Mouse (Mus musculus): ENCODE data around the gene Lrrfip2. TPM values are rescaled to one million over a fixed set of nuclear protein-coding genes. Genes with fewer than 3 reads are reported as not detected.

Lrrfip2 gene
- total RNA-seq, 2 experiments from 2014 or later = 35.5 to 38.7 TPM

DNA sequence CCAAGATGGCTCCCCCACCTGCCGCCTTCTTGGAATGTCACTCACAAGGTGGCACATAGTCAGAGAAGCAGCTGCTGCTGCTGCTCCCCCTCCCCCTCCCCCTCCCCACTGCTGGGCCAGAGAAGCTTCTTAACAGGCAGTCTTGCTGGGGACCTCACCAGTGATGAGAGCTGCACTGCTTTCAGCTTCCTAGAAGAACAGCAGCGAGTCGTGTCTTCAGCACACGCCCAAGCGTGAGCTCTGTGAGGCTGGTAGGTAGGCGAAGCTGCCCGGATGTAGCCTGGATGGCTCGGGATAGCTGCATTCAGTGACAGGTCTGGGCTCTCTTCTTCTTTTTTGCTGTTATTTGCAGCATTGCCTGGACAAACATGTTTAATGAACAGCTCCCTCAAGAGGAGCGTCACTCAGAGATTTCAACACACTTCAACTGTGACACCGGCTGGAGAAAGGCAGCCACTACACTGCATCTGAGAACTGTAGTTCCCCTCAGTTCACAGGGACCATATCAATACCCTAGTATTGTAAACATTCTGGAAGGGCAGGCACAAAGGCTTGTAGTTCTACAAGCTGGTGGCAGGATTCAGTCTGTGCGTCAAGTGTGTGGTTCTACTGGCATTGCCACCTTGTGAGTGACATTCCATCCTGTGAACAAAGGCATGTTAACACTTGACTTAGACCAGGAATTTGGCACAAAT lies 38.5 kb downstream of the Lrrfip2 start:
- no peak for DNase-seq (ENCODE audit: low spot score in 2 of 2)

DNA sequence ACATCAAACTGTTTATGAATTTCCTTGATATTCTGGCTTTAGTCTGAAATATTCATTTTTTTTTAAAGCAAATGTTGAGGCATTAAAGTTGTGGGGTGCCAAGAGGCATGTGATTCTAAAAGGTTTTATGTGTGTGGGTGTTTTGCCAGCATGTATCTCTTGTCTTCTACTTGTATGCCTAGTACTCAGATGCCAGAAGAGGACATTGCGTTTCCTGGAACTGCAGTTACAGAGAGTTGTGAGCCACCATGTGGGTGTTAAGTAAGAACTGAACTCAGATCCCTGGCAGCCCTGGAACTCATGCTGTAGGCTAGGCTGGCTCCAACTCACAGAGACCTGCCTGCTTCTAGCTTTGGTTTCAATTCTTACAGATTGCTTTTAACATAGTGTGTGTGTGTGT lies 42.2 kb downstream of the Lrrfip2 start:
- DNase-seq (ENCODE audit: low spot score in 2 of 2) = peak; percentile 36 to 85

DNA sequence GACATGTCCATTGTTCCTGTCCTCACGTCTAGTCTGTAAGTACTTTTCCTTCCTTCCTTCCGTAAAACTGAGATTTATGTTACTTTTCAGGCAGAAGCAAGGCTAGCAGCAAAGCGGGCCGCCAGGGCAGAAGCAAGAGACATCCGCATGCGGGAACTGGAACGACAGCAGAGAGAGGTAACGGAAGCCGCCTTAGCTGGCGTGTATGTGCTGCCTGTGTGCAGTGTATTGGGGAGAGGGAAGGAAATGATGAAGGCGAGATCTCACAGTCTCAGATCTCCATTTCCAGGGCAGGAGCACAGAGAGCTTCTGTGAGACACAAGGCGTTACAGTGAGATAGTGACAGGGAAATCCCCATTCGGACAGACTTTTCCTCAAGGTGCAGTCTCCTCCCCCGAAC lies 43.8 kb downstream of the Lrrfip2 start:
- DNase-seq (ENCODE audit: low spot score in 2 of 2) = no peak

DNA sequence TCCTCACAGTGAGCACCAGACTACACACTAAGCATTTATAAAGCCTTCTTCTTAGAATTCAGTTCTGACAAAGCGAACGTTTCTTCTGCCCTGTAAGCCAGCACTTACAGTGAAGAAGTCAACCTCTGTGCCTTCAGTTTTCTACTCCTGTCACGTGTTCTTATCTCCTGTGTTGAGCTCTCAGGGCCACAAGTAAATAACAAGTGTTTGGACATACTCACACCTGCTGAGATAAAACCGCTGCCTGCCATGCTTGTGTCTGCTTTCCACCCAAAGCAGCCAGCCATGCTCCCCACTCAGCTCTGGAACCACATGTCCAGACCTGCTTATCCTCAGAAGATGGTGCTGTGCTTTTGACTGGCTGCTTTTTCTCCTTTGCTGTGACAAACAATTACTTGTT lies 49.2 kb downstream of the Lrrfip2 start:
- DNase-seq (ENCODE audit: low spot score in 2 of 2) = no peak

DNA sequence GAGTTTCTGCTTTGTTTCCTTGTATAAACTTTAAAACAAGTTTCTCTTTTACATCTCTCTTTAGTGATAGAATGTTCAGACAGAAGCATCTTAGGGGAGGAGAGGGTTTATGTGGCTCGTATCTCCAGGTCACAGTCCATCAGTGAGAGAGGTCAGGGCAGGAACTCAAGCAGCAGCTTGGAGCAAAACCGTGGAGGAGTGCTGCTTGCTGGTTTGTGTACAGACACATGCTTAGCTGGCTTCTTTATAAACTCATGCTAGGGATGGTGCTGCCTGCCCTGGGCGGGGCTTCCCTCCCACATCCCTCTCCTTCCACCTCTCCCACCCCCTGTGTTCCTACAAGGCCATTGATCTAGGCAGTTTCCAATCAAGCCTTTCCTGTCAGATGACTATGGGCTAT lies 53.0 kb downstream of the Lrrfip2 start:
- no peak for DNase-seq (ENCODE audit: low spot score in 2 of 2)

DNA sequence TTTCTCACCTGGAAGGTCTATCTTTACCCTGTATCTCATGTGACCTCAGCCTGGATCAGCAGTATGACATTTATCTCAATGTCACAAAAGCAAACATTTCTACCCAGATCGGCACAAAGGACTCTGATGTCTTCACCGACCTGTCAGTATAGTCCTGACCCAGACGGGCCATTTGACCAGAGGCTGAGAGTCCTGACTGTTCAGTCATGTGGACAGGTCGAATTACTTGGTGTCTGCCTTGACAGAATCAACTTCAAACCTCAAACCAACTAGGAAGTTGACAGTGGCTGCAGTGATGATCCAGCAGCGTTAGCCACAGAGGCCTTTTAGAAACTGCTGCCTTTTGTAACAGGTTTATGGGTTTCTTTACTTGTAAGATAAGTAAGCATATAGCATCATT lies 56.7 kb downstream of the Lrrfip2 start:
- DNase-seq (ENCODE audit: low spot score in 2 of 2) = no peak

DNA sequence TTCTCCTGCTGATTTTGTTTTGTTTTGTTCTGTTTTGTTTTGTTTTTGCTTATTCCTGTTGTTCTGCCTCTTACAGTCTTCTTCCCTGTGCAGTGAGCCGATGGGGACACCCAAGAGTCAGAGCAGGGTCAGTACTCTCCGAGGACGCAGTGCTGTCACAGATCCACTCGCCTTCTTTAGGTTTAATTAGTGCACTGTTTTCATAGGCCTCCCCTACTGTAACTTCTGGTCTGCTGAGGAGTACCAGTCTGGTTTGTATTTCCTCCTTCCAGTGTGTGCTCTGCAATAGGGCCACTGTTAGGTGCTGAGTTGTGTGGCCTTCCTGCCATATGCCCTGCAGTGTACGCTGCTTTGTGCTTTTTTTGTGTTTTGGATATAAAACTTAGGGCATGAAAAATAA lies 61.6 kb downstream of the Lrrfip2 start:
- no peak for DNase-seq (ENCODE audit: low spot score in 2 of 2)

DNA sequence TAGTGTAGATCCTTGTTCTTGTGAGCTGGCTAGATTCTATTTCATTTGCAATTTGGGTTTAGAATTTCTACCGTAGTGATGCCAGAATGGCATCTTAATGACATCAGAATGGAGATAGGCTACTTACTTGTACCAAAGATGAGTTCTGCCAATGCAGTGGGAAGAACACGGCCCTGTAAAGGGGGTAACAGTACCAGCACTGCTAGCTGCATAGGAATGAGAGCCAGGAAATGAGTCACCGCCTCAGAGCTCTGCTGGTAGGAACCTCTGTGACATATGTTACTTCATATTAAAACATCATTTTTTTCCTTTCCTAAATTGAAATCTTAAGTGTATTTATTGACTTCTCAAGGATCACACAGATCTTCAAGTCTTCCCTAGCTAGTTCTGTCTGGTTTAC lies 64.8 kb downstream of the Lrrfip2 start:
- DNase-seq (ENCODE audit: low spot score in 2 of 2) = peak; percentile 40 to 52

DNA sequence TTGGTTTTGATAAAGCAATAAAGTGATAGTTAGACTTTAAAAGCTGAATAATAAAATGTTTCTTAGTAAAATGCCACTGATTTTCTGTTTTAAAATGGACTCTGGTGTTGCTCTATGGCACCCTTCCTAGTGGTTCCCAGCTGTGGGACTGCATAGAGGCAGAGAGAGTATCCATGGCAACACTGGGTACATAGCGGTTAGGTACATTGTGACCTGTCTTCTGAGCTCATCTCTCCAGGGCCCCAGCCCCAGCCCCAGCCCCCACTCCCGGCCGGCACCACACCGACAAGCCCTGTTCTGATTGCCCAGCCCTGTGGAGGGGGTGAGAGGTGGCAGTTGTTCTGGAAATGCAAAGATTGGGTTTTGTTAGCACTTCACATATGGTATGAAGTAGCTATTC lies 67.5 kb downstream of the Lrrfip2 start:
- no peak for DNase-seq (ENCODE audit: low spot score in 2 of 2)

DNA sequence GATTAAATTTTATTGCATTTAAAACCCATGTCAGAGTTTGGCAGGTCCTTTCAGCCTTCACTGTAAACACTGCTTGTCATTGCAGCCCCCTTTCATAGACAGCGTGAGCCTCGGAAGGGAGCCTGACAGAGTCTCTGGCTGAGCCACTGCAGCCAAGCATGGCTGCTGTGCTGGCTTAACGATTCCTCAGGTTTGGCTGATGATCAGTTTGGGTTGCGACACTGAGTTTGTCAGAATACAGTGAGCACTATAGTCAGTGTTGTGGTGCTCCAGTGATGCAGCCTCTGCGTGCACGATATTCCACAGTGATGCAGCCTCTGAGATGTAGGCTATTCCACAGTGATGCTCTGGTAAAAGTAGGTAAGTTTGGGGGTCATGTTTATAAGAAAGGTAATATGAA lies 69.5 kb downstream of the Lrrfip2 start:
- DNase-seq (ENCODE audit: low spot score in 2 of 2) = no peak

DNA sequence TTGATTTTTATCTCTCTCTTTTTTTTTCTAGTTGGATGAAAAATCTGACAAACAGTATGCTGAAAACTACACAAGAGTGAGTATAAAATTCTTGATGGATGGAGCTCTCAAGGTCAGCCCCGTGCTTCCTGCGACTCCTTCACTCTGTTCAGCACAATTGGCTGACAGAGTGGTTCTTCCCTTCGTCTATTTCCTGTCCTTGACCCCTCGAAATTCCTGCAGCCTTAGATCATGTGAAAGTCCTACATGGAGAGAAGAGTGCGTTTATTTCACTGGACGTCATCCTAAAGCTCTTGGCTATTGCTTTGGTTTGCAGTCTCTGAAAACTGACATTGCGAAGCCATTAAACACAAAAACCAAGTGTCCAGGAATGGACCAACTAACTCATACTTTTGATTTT lies 71.3 kb downstream of the Lrrfip2 start:
- DNase-seq (ENCODE audit: low spot score in 2 of 2) = no peak

DNA sequence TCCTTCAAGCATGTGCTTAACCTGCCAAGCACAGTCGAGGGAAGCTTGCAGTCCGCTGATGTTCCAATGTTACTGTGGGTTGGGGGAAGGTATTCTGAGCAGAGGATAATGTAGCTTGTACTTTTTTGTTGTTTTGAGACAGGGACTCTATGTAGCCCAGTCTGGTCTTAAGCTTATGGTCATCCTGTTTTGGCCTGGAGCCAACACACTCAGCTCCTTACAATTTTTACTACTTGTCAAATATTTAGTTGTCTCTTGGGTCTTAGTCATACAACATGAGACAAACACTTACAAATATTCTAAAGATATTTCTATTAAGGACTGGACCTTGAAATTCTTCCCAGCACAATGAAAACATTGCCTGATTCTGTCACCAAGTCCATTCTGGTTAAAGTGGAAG lies 75.8 kb downstream of the Lrrfip2 start:
- DNase-seq (ENCODE audit: low spot score in 2 of 2) = no peak

DNA sequence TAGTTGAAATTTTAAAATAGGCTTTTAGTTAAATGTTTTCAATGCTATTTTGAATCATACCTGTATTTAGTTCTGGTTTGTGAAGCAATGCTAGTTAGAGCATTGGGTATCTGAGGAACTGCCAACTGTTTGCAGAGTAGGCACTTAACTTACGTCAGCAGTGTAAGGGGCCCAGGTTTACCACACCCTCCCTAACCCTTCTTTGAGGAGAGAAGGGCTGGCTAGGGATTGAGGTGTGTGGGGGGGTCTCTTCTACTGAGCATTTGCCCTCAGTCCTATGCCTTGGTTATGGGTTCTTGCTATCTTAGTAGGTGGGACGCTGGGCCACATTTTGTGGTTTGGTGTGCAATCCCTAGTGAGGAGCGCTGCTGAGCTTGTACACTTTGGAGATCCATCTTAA lies 79.7 kb downstream of the Lrrfip2 start:
- DNase-seq (ENCODE audit: low spot score in 2 of 2) = no peak

DNA sequence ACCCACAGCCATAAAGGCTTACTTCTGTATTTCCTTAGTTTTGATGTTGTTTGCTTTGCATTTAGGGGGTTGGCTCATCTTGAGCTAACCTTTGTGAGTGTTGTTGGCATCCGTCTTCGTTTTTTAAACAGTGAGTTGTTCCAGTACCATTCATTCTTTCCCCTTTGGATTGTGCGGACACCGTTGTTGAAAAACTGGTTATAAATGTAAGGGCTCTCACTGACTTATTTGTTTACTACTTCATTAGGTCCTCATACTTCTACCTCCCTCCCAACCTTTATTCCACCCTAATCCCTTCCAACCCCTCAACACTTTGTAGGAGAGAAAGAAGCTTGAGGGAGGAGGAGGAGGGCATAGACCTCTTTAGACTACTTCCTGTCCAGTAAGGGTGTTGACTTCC lies 80.3 kb downstream of the Lrrfip2 start:
- DNase-seq (ENCODE audit: low spot score in 2 of 2) = no peak

DNA sequence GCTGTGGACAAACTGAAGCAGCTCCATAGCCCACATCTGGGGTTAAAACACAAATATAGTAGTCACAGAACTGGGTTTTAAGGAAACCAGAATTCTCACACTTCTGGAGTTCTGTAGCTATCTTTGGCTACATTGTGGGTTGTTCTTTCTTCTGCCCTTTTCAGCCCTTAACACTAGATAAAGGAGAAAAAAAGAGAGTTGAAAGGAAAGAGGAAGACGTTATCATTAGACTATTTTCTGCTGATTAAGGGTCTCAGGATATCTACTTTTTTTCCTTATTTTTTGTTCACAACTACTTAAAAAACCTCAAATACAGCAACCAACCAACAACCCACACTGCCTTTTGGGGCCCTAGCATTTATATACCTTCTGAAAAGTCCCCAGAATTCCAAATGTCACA lies 80.9 kb downstream of the Lrrfip2 start:
- DNase-seq (ENCODE audit: low spot score in 2 of 2) = no peak

DNA sequence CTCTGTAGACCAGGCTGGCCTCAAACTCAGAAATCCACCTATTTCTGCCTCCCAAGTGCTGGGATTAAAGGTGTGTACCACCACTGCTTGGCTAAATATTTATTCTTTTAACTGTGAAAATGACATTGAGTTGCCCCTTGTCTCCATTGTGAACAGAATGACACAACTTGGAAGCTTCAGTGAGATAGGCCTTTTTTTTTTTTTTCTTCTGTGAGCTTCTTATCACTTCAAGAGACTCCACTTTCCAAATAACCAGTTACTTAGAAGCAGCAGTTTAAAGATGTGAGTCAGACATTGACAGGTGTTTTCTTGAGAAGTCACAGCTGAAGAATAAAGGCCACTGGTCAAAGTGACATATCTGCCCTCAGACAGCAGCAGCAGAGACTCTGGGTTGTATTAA lies 82.8 kb downstream of the Lrrfip2 start:
- DNase-seq (ENCODE audit: low spot score in 2 of 2) = no peak

DNA sequence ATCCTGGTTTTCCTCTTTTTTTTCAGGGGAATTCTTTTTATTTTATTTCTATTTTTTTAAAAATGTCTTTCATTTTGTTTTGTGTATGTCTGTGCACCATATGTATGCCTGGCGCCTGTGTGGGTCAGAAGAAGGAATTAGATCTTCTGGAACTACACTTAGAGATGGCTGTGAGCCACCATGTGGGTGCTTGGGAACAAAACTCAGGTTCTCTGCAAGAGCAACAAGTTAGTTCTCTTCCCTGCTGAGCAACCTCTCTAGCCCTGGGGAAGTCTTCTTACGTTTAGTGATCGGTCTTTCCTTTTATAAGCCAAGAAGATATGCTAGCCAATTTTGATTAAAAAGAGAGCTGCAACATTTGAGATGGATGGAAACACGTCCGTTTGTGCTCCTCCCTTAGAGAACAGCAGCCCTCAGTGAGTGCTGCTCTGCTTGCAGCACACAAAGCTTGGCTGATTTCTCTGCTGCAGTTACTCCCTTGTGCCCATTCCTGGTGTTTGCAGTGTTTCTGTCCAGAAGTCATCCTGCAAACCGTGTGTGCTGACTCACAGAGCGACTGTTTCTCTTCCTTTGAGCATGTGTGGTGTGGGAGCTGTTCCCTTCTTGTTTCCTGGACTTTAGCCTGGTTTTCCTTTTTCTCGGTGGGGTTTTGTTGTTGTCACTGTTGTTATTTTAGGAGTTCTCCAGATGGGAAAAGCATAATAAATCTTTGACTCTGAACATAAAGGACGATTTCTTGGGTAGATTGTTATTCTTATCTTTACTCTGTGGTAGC lies 87.4 kb downstream of the Lrrfip2 start:
- peak; percentile 59 to 80 for DNase-seq (ENCODE audit: low spot score in 2 of 2)

DNA sequence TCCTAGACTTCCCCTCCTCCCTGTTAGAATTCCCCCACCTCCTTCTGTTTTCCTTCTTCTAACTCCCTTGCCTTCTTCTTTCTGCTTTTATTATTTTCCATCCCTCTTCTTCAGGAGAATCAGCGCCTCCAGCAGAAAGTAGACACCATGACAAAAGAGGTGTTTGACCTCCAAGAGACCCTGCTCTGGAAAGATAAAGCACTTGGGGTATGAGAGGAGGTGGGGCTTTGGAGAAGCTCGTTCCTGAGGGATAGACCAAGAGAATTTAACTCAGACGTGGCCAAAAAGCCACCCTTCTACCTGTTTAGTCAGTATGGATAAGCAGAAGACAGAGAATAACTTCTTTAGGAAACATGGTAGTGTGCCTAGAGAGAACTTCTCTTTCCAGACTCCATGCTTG lies 90.3 kb downstream of the Lrrfip2 start:
- DNase-seq (ENCODE audit: low spot score in 2 of 2) = no peak

DNA sequence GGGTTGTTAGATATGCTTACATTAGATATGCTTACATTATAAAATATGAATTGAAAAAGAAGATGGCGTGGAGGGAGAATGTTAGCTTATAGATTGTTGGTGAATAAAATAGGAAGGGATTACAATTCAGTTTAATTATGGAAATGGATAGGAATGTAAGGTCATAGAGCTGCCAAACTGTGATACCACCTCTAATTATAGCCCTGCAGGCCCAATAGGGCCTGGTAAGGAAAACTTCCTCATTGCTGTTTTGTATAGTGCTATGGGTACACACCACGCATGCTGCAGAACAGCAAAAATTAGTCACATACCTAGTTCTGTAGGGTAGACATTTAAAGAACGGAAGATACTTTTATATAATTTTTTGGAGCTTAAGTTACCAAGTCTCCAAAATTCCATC lies 90.8 kb downstream of the Lrrfip2 start:
- DNase-seq (ENCODE audit: low spot score in 2 of 2) = no peak

DNA sequence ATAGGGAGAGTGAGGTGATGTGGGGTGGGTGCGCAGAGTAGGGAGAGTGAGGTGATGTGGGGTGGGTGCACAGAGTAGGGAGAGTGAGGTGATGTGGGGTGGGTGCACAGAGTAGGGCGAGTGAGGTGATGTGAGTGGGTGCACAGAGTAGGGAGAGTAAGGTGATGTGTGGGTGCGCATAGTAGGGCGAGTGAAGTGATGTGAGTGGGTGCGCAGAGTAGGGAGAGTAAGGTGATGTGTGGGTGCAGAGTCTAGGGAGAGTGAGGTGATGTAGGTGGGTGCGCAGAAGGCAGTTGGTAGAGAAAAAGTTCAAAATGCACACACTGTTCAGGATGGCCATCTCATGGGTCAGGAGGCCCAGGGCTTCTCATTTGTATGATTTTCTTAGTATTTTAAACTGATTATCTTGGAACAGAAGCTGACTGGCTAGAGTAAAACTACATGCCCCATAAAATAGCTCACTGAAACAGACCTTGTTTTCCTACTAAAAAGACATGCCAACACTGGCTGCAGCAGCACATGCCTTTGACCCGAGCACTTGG lies 91.8 kb downstream of the Lrrfip2 start:
- DNase-seq (ENCODE audit: low spot score in 2 of 2) = no peak

DNA sequence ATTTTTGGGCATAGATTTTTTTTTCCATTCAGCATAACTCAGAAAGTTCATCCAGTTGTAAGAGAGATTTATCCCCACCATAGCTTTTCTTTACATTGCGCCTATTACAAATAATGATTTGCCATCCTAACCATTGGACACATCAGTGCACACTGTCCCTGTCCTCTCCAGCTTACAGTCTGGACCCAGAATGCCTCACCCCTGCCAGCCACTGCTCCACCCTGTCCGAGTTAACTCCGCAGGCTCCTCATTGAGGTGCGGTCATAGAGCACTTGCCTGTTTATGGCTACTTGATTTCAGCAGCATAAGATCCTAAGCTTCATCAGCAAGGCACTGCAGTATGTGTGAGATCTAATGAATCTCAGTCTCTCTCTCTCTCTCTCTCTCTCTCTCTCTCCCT lies 93.0 kb downstream of the Lrrfip2 start:
- no peak for DNase-seq (ENCODE audit: low spot score in 2 of 2)

DNA sequence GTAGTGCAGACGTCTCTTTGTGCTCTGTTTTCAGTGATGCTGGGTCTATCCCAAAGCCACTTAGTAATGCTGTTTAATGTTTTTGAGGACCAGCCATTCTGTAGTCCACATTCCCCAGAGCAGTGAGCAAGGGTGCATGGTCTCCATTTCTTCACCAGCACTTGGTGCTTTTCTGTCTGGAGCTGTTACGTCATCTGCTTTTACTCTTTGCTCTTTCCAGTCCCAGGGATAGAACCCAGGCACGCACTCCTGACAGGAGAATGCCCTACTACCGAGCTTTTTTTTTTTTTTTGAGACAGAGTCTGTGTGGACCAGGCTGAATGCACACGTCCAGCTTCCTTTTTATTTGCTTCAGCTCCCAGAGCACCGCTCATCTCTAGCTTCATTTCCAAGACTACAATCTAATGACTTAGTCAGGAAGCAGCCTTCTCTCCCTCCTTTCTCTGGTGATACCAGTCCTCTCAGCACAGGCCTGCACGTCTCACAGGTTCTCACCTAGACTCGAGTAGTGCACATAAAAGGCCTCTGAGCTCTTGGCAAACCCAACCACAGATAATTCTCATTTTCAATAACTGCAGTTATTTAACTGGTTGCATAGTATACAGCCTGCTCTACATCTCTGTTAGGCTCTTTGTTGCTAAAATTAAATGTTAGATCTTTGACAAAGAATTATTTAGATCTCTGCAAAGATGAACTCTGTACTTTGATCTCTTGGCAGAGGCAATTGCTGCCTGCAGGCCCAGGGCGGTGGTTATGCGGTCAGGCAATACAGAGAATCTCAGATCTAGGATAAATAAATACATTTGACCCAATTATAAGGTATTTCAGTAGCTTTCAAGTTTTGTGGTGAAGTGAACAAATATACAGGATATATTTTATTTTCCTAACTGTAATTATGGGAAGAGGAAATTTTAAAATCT lies 94.0 kb downstream of the Lrrfip2 start:
- no peak for DNase-seq (ENCODE audit: low spot score in 2 of 2)

Measured in layer of hippocampus, adult 18-20 months (tissue).